Mouse (Mus musculus) left cerebral cortex, postnatal 10 days (tissue): ENCODE data around the gene Rnaset2a. TPM values are rescaled to one million over a fixed set of nuclear protein-coding genes. Genes with fewer than 3 reads are reported as not detected.
A peak's percentile ranks its signal among the peaks of the same experiment; 100 is the strongest.
"Not testable (repeated sequence)": the region's sequence is repeated elsewhere in the genome, so short reads cannot be mapped to it uniquely, and the experiment has no call there.

Experiments
- DNase-seq, 2 experiments: peaks; one replicate each; pipeline ENCODE4 v3.0.0; 2021 to 2022; ENCODE audit warnings: low spot score in 2 of 2, mixed read lengths in 1 of 2; ENCODE audit errors: extremely low spot score in 1 of 2
- intact Hi-C: fragments of 180-260 bp; cut with DNase I; formaldehyde crosslinking; loops from one replicate; pipeline ENCODE4 v1.15.1; 2025
- total RNA-seq, 2 experiments: library from RNA; stranded (reverse); gene quantifications; 2 replicates each; pipeline ENCODE4 v1.2.3; 2021

Rnaset2a gene
- 1 to 10 TPM; 4.9 to 7.2 TPM for total RNA-seq

DNA sequence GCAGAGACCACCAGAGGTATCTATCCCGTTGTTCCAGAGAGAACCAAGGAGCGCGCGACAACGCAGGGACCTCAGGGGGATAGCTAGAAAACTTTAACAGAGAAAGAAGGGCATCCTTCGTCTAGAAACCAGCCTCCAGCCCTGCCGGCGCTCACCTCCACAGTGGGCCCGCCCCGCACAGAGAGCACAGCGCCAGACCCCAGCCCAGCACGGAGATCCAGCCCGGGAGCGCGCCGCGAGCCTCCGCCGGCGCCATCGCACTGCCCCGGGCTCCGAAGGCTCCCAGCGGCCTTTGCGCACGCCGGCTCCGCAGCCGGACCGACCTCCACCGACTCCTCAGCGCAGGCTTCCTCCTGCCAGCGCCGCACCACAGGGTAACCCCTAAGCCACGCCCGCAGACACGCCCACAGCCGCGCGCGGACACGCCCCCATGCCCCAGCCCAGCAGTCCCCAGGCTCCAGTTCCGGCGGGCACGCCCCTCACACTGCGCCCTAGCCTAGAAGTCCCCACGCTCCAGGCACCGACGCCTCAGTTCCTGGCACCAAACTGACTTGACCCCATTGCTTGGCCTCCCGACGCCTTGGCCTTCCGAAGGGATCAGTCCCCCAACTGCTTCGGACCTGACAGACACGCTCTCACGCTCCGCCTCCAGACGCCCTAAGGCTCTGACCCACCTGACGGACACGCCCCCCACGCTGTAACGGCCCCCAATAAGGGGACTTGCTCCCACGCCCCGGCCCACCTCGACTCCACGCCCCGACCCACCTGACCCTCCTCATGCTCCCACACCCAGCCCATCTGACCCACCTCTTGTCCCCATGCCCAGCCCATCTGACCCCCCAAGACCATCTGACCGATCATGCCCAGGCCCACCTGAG is at the start of gene Rnaset2a, which contains the start of gene Gm49673:
Rnaset2a (minus strand) TSS at position 659 of the 878 bp plus-strand sequence.
Gm49673 (minus strand) TSS at position 350 of the 878 bp plus-strand sequence.
- intact Hi-C loops: not testable (repeated sequence)
- DNase-seq: peak in 1 of 2 experiments; percentile 48

GRCm38 (mm10) chr17:8197652-8198051 is 49.8 kb upstream of the Rnaset2a start:
- intact Hi-C loops: no loop called here
- peak in 1 of 2 experiments; percentile 38 for DNase-seq

- DNase-seq: no peak
- intact Hi-C loops: no loop called here
Observed at GRCm38 (mm10) chr17:8195685-8196376, 47.9 kb upstream of the Rnaset2a start.

DNA sequence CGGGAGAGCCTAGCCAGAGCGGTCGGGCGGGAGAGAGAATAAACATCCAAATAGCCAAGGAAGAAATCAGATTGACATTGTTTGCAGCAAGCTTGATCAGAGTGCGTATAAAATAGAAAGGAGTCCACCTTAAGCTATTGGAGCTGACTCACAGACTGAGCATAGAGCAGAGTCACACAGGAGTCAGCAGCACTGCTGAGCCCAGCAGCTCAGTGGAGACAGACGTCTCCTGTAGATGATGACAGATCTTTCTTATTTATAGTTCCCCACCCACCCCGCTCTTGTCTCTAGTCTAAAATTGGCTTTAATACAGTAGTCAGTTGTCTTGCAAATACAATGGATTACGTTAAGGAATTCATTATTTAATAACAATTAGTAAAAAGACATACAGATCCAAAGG is 45.8 kb upstream of the Rnaset2a start:
- intact Hi-C loops: no loop called here
- no peak for DNase-seq

- intact Hi-C loops: loop anchor here (5.0 kb wide), 1 partner anchor 118 kb away; no protein-coding TSS in a partner anchor
- DNase-seq: no peak
Observed at GRCm38 (mm10) chr17:8184217-8184616, 36.3 kb upstream of the Rnaset2a start.

DNA sequence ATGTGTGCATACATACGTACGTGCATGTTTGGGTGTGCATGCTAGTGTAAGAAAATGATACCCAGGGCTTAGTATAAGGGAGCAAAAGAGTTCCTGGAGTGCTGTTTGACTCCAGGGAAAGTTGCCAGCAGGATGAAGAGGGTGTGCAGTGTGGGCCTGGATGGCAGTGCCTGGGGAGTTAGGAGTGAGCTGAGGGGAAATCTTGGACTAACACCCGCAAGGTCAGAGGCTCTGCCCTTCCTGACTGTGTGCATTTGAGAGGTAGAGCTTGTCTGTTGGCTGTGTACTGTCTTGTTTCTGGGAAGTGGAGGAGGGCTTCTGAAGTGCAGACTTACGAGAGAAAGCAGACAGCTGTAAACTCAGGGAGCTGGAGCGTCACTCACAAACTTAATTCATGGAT is 35.9 kb upstream of the Rnaset2a start:
- intact Hi-C loops: loop anchor here (5.0 kb wide), 1 partner anchor 118 kb away; no protein-coding TSS in a partner anchor

DNA sequence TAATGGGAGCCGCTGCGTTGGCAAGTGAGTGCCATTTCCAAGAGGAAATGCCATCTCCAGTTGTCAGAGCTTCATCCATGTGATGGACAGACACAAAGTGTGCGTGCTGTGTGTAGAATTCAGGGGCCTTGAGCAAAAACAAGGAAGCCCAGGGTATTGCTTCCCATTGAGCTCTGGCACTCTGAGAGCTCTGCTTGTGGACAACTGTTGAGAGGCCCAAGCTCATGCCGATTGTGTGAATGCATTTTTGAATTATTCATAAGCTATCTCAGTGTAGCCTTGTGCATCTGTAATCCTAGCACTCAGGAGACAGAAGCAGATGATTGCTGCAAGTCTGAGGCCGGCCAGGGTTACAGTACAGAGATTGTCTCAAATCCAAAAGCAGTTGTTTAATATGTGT is 29.2 kb upstream of the Rnaset2a start:
- intact Hi-C loops: no loop called here
- no peak for DNase-seq

More for the DNA sequence above, 35.9 kb upstream of the Rnaset2a start:
- no peak for DNase-seq

GRCm38 (mm10) chr17:8171081-8171480 is 23.2 kb upstream of the Rnaset2a start:
- DNase-seq: no peak
- intact Hi-C loops: no loop called here

DNA sequence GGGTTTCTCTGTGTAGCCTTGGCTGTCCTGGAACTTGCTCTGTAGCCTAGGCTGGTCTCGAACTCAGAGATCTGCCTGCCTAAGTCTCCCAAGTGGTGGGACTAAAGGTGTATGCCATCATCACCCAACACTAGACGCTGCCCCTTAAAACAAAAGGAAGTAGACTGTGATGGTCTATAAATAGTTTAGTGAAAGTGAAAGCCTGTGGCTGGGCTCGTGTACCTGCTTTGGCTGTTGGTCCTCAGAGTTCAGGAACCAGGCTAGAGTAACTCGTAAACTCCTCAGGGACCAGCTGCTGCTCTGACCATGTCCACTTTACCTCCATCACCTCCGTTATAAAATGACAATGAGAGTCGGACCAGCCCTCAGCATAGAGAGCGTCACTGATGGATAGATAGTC is 22.4 kb upstream of the Rnaset2a start:
- no peak for DNase-seq
- intact Hi-C loops: no loop called here

DNA sequence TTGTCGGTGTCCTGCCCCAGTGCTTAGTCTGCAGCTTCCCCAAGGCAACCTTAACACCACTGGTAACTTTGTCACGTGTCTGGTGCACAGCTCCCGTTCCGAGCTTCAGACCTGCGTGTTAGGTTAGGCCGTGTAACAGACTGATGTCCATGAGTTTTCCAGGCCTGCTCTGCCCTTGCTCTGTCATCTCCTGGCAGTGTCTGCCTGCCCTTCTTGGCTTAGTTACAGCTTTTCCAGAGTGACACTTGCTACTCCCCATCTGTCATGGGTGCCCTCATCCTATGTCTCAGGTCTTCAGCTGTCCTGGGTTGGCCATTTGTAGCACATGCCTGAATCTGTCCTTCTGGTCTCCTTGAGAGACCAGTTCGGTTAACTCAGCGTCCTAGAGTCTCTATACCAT is 19.5 kb upstream of the Rnaset2a start:
- intact Hi-C loops, DNase-seq: not testable (repeated sequence)

- intact Hi-C loops, DNase-seq: not testable (repeated sequence)
Observed at GRCm38 (mm10) chr17:8166454-8166853, 18.6 kb upstream of the Rnaset2a start.

DNA sequence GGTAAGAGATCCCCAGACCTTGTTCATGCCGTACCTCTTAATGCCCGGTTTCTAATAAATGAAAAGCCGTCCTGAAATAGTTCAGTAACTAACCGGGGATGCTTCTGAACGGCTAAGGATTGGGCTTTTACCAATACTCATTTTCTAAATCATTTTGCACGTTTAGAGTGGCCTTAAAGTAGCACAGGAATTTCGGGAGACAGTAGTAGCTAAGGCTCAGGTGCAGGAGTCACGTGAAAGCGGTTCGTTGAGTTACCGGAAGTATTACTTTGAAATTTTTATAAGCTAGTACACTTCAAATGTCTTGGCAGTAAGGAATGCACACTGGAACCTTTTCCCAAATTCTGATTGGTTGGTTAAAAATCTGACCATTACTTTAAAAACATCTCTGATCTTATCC is 18.1 kb upstream of the Rnaset2a start:
- DNase-seq, intact Hi-C loops: not testable (repeated sequence)

- DNase-seq: peak in 1 of 2 experiments; percentile 40
- intact Hi-C loops: not testable (repeated sequence)
Observed at GRCm38 (mm10) chr17:8165608-8165945, 17.7 kb upstream of the Rnaset2a start.

GRCm38 (mm10) chr17:8164701-8165607 is 17.1 kb upstream of the Rnaset2a start, which contains the start of gene Fgfr1op:
Gene Fgfr1op (plus strand): TSS chr17:8165501.
- DNase-seq: peak in 1 of 2 experiments; percentile 20
- intact Hi-C loops: not testable (repeated sequence)

- DNase-seq, intact Hi-C loops: not testable (repeated sequence)
Observed at GRCm38 (mm10) chr17:8160969-8161368, 13.1 kb upstream of the Rnaset2a start.

DNA sequence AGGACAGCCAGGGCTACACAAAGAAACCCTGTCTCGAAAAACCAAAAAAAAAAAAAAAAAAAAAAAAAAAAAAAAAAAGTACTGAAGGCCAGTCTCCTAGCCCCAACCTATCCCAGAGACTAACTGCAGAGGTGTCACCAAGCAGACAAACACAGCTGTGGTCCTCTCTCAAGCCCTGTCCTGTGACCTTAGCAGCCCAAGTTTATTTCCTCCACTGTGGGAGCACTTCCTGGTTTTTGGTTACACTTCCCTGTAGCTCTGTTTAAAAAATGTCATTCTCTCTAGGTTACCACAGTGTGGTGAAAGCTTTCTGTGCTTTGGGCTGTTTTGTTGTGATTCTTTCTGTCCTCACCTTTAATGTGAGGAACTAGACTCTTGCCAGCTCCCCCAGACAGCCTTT is 10.7 kb upstream of the Rnaset2a start:
- intact Hi-C loops, DNase-seq: not testable (repeated sequence)

DNA sequence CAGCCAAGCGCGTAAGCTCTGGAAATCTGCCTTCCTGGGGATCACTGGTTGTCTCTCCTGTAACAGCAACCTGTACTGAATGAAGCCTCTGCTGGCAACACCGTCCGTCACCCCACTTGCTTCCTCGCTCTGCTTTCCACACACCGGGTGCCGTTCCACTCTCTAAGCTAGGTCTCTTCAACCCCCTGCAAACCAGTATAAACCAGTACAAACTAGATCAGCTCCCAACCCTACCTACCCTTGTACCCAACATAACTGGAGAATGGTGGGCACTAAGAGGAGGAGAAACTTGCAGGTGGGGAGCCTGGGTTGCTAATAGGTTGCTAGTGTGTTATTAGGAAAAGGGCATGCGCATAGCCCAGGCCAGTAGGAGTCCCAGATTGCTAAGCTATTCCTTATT is 8.1 kb upstream of the Rnaset2a start:
- intact Hi-C loops, DNase-seq: not testable (repeated sequence)

DNA sequence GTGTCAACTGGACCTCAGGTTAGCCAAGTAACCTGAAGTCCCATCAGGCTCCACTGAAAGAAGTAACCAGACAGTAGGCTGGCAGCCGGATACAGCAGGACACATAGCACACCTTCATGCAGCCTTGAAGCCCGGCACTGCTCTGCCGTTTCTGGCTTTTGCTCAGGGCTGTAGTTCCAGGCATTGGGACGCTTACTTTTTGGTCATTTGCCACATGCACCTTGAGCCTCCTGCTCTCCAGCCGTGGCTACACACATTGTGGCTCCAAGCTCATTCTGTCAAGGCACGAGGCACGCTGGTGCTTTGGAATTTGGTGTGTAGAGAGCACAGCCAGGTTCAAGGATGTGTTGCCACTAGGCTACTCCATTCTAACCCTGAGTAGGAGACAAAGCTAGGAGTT is 7.1 kb upstream of the Rnaset2a start:
- DNase-seq, intact Hi-C loops: not testable (repeated sequence)

GRCm38 (mm10) chr17:8146931-8147330 is 966 bp downstream of the Rnaset2a start:
- DNase-seq, intact Hi-C loops: not testable (repeated sequence)
